Mouse (Mus musculus) stomach, postnatal 0 days (tissue): ENCODE measurements at regions not wholly inside any gene's neighbourhood (a gene's known extent, or its start where the extent isn't known, plus 50 kb on each side); places are given as distances from the start of the nearest gene placed in this dataset.

Source experiments
- CTCF ChIP-seq: IDR thresholded peaks from 2 replicates; pipeline ENCODE4 v1.5.1; 2016; ENCODE audit warnings: antibody characterized with exemption, low read depth, mild to moderate bottlenecking, moderate library complexity
- EP300 ChIP-seq: optimal IDR thresholded peaks from 2 replicates; pipeline ENCODE3; 2016; ENCODE audit warnings: antibody characterized with exemption

DNA sequence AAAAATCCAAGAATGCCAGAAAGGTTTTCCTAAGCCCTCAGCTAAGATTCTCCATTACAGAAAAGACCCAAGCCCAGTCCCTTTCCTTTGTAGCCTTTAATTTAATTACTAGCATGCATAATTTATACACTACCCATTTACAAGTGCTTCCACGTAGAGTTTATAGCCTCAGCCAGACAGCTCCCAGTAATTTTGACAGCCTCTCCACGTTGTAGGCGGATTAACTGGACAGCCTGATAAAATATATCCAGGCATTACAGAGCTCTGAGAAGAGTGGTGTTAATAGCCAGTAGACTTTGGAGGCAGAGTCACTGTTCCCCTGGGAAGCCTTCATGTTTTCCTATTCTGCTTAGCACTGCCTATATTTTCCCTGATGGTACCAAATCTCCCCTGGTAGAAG, 1202.6 kb downstream of the Defb40 start:
- TF ChIP-seq CTCF, result no peak
- TF ChIP-seq EP300, result no peak
